Mouse (Mus musculus) hindlimb bud, embryonic 11.5 days (tissue): ENCODE results near the gene Cgnl1.

ENCODE experiments used
- DNase-seq: peaks from one replicate; pipeline ENCODE4 v3.0.0-alpha.2; 2012; ENCODE audit warnings: low read depth, low spot score; ENCODE audit errors: extremely low spot score

Gene Cgnl1

GRCm38 (mm10) chr9:71726121-71726520 lies 45.3 kb downstream of the Cgnl1 start:
- DNase-seq: no peak

GRCm38 (mm10) chr9:71722366-71722765 lies 49.0 kb downstream of the Cgnl1 start:
- DNase-seq: no peak

GRCm38 (mm10) chr9:71716995-71717394 lies 54.4 kb downstream of the Cgnl1 start:
- DNase-seq: no peak

- no peak for DNase-seq
Measured at GRCm38 (mm10) chr9:71710776-71711175, 60.6 kb downstream of the Cgnl1 start.

- DNase-seq: no peak
Measured at GRCm38 (mm10) chr9:71709199-71709598, 62.2 kb downstream of the Cgnl1 start.

DNA sequence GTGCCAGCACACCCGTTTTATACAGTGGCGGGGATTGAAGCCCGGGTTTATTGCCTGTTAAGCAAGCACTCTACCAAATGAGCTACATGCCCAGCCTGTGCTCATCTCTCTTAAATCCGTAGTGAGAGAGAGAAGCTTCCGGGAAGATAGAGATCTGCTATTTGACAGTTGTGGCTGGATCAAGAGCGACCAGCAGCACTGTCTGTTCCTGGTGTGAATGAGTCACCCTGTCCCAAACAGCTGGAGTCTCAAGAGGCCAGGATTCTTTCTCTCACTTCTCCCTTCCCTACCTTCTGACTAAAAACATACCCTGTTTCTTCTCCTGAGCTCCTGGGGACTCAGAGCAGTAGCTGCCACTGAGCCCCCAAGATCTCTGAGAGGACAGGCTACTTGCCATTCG lies 63.4 kb downstream of the Cgnl1 start:
- no peak for DNase-seq

GRCm38 (mm10) chr9:71704332-71705014 lies 66.9 kb downstream of the Cgnl1 start:
- no peak for DNase-seq

DNA sequence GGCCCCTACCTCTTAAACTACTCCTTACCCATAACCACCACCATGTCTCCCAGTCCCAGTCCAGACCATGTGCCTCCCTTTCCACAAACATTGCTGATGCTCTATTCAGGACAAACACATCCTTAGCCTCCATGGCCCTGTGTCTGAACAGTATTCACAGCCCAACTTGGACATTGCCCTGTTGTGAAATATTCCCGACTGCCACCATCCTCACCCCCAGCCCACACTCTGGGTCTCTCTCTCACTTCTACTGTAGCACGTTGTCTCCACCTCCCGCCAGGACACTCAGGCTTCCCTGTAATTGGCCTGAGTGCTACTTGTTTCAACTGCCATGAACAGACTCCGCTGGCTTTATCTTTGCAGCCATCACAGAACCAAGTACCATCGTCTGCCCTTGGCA lies 72.3 kb downstream of the Cgnl1 start:
- DNase-seq: no peak

- DNase-seq: no peak
Measured at GRCm38 (mm10) chr9:71698116-71698515, 73.3 kb downstream of the Cgnl1 start.

- no peak for DNase-seq
Measured at GRCm38 (mm10) chr9:71697189-71697588, 74.2 kb downstream of the Cgnl1 start.

DNA sequence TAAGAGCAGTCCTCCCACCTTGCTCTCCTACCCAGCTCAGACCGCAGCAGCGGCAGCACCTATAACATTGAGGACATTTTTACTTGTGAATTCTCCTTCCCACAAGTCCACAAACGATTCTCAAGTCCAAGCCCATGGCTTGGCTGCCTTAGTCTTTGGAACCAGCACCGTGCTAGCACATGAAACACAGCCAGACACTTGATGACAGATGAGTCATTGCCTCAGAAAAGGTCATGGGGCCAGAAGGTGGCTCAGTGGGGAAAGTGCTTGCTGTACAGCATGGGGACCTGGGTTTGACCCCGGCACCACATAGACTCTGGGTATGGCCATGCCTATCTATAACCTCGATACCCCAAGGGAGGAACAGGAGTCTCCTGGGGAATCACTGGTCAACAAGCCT lies 74.6 kb downstream of the Cgnl1 start:
- no peak for DNase-seq

GRCm38 (mm10) chr9:71695133-71695532 lies 76.3 kb downstream of the Cgnl1 start:
- no peak for DNase-seq

DNA sequence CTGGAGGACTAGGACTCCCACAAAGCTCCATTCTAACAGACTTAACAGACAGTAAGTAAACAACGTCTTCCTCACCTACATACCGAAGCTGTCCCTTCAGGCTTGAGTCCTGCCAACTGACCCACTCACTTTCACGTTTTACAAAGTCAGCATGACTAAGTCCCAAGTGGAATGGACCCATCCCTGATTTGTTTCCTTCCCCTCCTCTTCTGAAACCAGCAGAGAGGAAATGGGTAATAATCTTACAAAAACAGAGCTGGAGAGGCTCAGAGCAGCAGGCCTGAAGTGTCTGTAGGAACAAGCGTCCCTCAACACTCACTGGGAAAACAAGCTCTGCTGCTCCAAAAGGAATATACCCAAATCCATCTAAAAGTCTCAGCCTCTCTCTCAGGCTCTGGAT lies 77.2 kb downstream of the Cgnl1 start:
- no peak for DNase-seq

- no peak for DNase-seq
Measured at GRCm38 (mm10) chr9:71693771-71694170, 77.6 kb downstream of the Cgnl1 start.

- DNase-seq: no peak
Measured at GRCm38 (mm10) chr9:71692165-71692564, 79.2 kb downstream of the Cgnl1 start.

DNA sequence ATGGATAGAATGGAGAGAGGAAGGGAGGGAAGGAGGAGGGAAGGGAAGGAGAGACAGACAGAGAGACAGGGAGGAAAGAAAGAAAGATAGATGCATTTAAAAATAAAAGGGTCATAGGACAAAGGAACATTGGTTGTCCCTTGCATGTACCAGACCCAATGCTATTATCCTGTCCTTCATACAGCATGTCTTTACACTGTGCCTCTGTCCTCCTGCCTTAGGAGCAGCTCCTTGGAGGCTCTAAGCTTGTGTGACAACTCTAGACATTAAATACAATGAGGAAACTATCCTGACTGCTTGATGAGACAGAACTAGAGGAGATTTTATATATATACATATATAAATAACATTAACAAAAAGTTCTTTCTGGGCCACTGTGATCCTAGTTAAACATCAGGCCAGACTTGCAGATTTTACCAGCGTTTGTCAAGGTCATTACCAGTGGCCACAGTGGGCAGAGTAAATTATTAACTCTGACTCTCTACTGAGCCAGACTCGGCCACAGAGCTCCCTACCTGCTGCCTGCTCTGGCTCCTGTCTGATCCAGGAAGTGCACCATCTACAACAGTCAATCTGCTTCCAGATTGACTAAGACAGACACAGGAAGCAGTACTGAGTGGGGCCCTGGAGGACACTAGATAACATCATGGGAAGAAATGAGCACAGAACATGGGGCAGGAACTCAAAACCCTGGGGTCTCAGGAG lies 81.9 kb downstream of the Cgnl1 start:
- no peak for DNase-seq

DNA sequence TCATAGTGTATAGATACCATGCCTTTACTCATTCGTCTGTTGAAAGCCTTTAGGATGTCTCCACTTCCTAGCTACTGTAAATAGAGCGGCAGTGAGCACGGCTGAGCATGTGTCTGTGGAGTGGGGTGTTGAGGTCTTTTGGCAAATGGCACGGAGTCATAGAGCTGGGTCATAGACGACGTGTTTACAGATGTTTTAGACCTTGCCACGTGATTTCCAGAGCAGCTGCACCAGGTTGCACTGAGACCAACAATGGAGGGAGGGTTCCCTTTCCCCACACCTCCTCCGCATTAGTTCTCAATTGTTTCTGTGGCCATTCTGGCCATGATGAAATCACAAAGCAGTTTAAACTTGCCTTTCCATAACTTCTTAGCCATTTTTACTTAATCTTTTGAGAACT lies 84.9 kb downstream of the Cgnl1 start:
- no peak for DNase-seq

DNA sequence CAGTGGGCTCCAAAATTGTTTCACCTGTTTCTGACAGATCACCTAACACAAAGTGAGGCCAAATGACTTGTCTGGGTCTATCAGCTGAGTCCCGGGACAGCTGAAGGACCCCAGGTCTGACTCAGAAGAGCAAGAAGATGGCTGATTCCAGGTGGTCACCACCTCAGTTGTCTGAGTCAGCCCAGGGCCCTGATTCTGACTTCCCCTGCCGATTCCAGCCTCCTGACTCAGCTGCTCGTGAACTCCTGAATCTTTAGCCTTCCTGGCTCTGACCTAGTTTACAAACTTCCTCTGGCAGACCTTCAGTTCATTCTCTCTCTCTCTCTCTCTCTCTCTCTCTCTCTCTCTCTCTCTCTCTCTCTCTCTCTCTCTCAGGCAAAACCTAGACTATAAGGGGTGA lies 86.6 kb downstream of the Cgnl1 start:
- DNase-seq: no peak

GRCm38 (mm10) chr9:71680381-71680780 lies 91.0 kb downstream of the Cgnl1 start:
- DNase-seq: no peak

DNA sequence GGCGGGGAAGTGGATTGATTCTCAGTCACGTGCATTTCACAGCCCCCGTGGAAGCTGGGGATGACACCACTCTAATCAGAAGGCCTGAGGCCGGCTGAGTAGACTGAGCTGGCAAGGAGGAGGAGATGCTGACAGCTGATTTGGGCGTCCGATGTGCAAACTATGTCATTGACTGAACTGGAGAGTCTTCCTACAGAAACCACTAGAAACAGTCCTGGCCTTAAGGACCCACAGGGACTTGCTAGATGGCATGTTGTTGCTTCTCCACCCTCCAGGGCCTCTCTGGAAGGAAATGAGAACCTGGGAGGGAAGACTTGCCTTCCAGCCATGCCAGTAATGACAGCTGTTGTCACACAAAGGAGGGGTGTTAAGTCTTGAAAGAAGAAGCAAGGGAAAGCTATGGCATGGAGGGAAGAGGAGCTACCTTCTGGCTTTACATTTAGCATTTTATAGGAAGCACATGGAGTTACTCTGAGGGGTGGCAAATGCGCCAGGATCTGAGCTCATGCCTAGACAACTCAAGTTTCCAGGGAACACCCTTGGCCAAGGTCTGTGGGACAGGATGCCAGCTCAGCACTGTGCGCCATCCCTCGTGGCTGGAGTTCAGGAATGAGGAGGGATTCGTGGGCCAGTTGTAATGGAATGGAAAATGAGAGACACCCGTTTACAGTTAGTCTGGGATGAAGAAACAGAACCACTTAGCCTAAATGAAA lies 92.1 kb downstream of the Cgnl1 start:
- no peak for DNase-seq

GRCm38 (mm10) chr9:71676988-71677688 lies 94.3 kb downstream of the Cgnl1 start:
- no peak for DNase-seq
